Mouse (Mus musculus): ENCODE measurements at regions not wholly inside any gene's neighbourhood (a gene's known extent, or its start where the extent isn't known, plus 50 kb on each side); places are given as distances from the start of the nearest gene placed in this dataset.

GRCm38 (mm10) chr13:55976911-55977381, 141.0 kb upstream of the Pitx1 start:
- TF ChIP-seq CTCF (IDR thresholded peaks at IDR 0.05; ENCODE audit: low read depth, low read length) (no peak), POLR2A (IDR thresholded peaks at IDR 0.05; ENCODE audit: extremely low read depth, insufficient read depth, low read length) (no peak)

Measured in liver, adult 2 months (tissue).